Mouse (Mus musculus) myocyte (in vitro differentiated cells): ENCODE results near the gene Cracr2b.

Experiments used
- E2F4 ChIP-seq: IDR thresholded peaks from one replicate; pipeline ENCODE4 v1.6.1; 2011; ENCODE audit warnings: mild to moderate bottlenecking, control low read depth, moderate library complexity; ENCODE audit not compliant: insufficient read depth
- MAX ChIP-seq: IDR thresholded peaks from one replicate; pipeline ENCODE4 v1.6.1; 2011; ENCODE audit warnings: low read depth, mild to moderate bottlenecking, control low read depth
- MYOD1 ChIP-seq, 3 experiments: IDR thresholded peaks; one replicate each; pipeline ENCODE4 v1.6.1; 2011; ENCODE audit warnings: control low read depth in 2 of 3, low read depth in 2 of 3, mild to moderate bottlenecking in 2 of 3, moderate library complexity in 1 of 3; ENCODE audit not compliant: insufficient read length in 2 of 3, control insufficient read depth in 1 of 3
- POLR2A ChIP-seq: IDR thresholded peaks from one replicate; pipeline ENCODE4 v1.6.1; 2011; ENCODE audit warnings: low read depth, mild to moderate bottlenecking, control low read depth, moderate library complexity; ENCODE audit not compliant: insufficient read length
- TCF12 ChIP-seq: IDR thresholded peaks from one replicate; pipeline ENCODE4 v1.6.1; 2011; ENCODE audit warnings: mild to moderate bottlenecking, control low read depth; ENCODE audit not compliant: poor library complexity, insufficient read depth, severe bottlenecking
- USF1 ChIP-seq: IDR thresholded peaks from one replicate; pipeline ENCODE4 v1.6.1; 2011; ENCODE audit warnings: low read depth, mild to moderate bottlenecking, control low read depth, moderate library complexity

DNA sequence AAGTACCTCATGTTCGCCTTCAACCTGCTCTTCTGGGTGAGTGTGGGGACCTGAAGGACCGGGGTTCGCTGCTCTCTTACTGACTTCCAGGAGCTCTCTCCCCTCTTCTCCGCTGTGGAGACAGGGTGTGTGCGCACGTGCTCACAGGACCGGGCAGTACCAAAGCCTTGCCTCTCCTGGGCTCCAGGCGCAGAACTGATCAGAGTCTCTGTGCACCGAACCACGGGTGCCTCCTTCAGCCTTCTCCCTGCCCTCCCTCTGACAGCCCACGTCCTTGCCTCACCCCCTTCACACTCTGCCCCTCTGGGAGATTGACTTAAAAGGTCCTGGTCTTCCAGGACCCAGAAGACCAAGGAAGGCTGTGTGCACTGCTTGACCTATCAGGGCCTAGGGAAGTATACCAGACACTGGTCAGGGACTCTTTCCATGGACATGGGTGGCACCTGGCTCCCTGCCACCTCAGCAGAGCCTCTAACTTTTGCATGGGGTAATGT lies 21.7 kb downstream of the Cracr2b start:
- TF ChIP-seq TCF12 (no peak), USF1 (no peak), MYOD1 (IDR thresholded peaks at IDR 0.05; ENCODE audit: control insufficient read depth in 1 of 3, insufficient read length in 2 of 3, low read depth in 2 of 3) (no peak), POLR2A (no peak), E2F4 (no peak), MAX (no peak)
